Comparison of ENCODE assay signal across 16 mouse cellular contexts in genomic region chr9:41827356-41827755, GRCm38 (mm10).
DNase-seq lines count a peak whose midpoint lies in the region; ATAC-seq and TF ChIP-seq lines count a peak whose summit lies in the region.
"Had no signal": no experiment of that assay in that cellular context is flagged by ENCODE, and none has a peak within 500 bp of the region (broad histone marks: within the 10 kb centered on the region; RNA-seq: fewer than 3 reads in every experiment).

No protein-coding gene starts in this region.

- no peak overlapping the region for H3K4me3 ChIP-seq in lung, postnatal 0 days (ENCODE audit: low read depth, low read length)
- no peak overlapping the region for H3K4me3 ChIP-seq in stomach, postnatal 0 days (ENCODE audit: low read depth, low read length)
- H3K4me3 ChIP-seq: forebrain, embryonic 12.5 days had no signal

- ATAC-seq in lung, postnatal 0 days, result peak; percentile 59
- peak; percentile 45; the same call in 1 of the 2 replicates for ATAC-seq in stomach, postnatal 0 days (ENCODE audit: low FRiP score, low TSS enrichment)
- ATAC-seq: inflammation-experienced regulatory T-cells, adult 6 months; liver, postnatal 0 days; Patski had no signal

- no peaks in the 10 kb centered on the region for H3K4me1 ChIP-seq in lung, postnatal 0 days (ENCODE audit: insufficient read depth, low read depth, low read length)
- no peaks in the 10 kb centered on the region for H3K4me1 ChIP-seq in stomach, postnatal 0 days (replicated peaks; ENCODE audit: control insufficient read depth, insufficient read depth)
- H3K4me1 ChIP-seq: forebrain, embryonic 12.5 days had no signal

- 55% methylated on average over 4 of the region's 4 CpGs for WGBS in lung, postnatal 0 days
- 40% methylated on average over 4 of the region's 4 CpGs for WGBS in stomach, postnatal 0 days

- intact Hi-C loops in heart, postnatal 25 days (cut with DNase I), result no loop called here

- H3K27ac ChIP-seq in lung, postnatal 0 days (ENCODE audit: low read length), result no peak overlapping the region
- H3K27ac ChIP-seq in stomach, postnatal 0 days (replicated peaks), result no peak overlapping the region
- H3K27ac ChIP-seq: forebrain, embryonic 12.5 days; kidney, postnatal 0 days had no signal

- peak; percentile 74 for DNase-seq in lung, postnatal 0 days (ENCODE audit: low spot score)
- no peak for DNase-seq in lung, adult 18-20 months
- DNase-seq in fat pad, adult 2 months (ENCODE audit: extremely low read depth, low read depth, low spot score), result peak; percentile 33
- DNase-seq in heart, postnatal 25 days (ENCODE audit: low spot score), result peak; percentile 2
- no peak for DNase-seq in stomach, postnatal 0 days (ENCODE audit: low spot score)
- no peak for DNase-seq in Muller cell, postnatal 12 days (ENCODE audit: inconsistent ontology term)
- no peak for DNase-seq in cerebellum, postnatal 14 days
- DNase-seq: cerebellum, adult 18-20 months; left cerebral cortex, postnatal 4 days; liver, postnatal 0 days; thymus, adult 18-20 months had no signal

- no peaks in the 10 kb centered on the region for H3K9me3 ChIP-seq in lung, postnatal 0 days (ENCODE audit: low read length)
- no peaks in the 10 kb centered on the region for H3K9me3 ChIP-seq in stomach, postnatal 0 days (ENCODE audit: control insufficient read depth, low read length)
- H3K9me3 ChIP-seq: forebrain, embryonic 12.5 days had no signal

- no peaks in the 10 kb centered on the region for H3K27me3 ChIP-seq in lung, postnatal 0 days (replicated peaks; ENCODE audit: insufficient read depth, low read length)
- no peaks in the 10 kb centered on the region for H3K27me3 ChIP-seq in stomach, postnatal 0 days (ENCODE audit: control insufficient read depth, insufficient read depth, low read length)
- H3K27me3 ChIP-seq: CH12.LX; forebrain, embryonic 12.5 days; Patski had no signal

- no peak for TF ChIP-seq EP300 in lung, postnatal 0 days (IDR thresholded peaks at IDR 0.05)
- no peak for TF ChIP-seq EP300 in stomach, postnatal 0 days (optimal IDR thresholded peaks at IDR 0.05)

- H3K4me2 ChIP-seq in lung, postnatal 0 days (replicated peaks; ENCODE audit: low read depth, low read length), result no peak overlapping the region
- no peak overlapping the region for H3K4me2 ChIP-seq in stomach, postnatal 0 days (replicated peaks; ENCODE audit: low read depth)
- H3K4me2 ChIP-seq: forebrain, embryonic 12.5 days had no signal

- no peak overlapping the region for H3K9ac ChIP-seq in lung, postnatal 0 days (replicated peaks; ENCODE audit: low read depth)
- no peak overlapping the region for H3K9ac ChIP-seq in stomach, postnatal 0 days (ENCODE audit: low read length)
- H3K9ac ChIP-seq: forebrain, embryonic 12.5 days; liver, postnatal 0 days had no signal

- no peaks in the 10 kb centered on the region for H3K36me3 ChIP-seq in lung, postnatal 0 days (ENCODE audit: insufficient read depth, low read length)
- no peaks in the 10 kb centered on the region for H3K36me3 ChIP-seq in stomach, postnatal 0 days (ENCODE audit: control insufficient read depth, insufficient read depth, low read length)
- H3K36me3 ChIP-seq: forebrain, embryonic 12.5 days had no signal

- TF ChIP-seq CTCF in lung, postnatal 0 days (IDR thresholded peaks at IDR 0.05), result no peak
- no peak for TF ChIP-seq CTCF in stomach, postnatal 0 days (IDR thresholded peaks at IDR 0.05; ENCODE audit: low read depth)

Comparison
In these comparisons a context has a peak if more than half of its experiments do, and no peak if none do; other contexts are left out.
1. DNase-seq: peak in lung, postnatal 0 days (single experiment), fat pad, adult 2 months (single experiment) and heart, postnatal 25 days (single experiment); none in lung, adult 18-20 months (0 of 2), stomach, postnatal 0 days (single experiment), Muller cell, postnatal 12 days (single experiment) and cerebellum, postnatal 14 days (0 of 2).